Mouse (Mus musculus) left cerebral cortex, postnatal 25 days (tissue): ENCODE results near the gene Pnmal2. TPM values are rescaled to one million over a fixed set of nuclear protein-coding genes. Genes with fewer than 3 reads are reported as not detected.

Experiments used
- DNase-seq, 2 experiments: peaks; one replicate each; pipeline ENCODE4 v3.0.0; 2022; ENCODE audit warnings: low spot score in 2 of 2, mixed read lengths in 1 of 2
- intact Hi-C: fragments of 180-260 bp; cut with DNase I; formaldehyde crosslinking; loops from one replicate; pipeline ENCODE4 v1.15.1; 2025
- total RNA-seq, 2 experiments: library from RNA; stranded (reverse); gene quantifications; 2 replicates each; pipeline ENCODE4 v1.2.3; 2021

Gene Pnmal2
- total RNA-seq, 2 experiments from 2014 or later = 268 to 274 TPM

- intact Hi-C loops = loop anchor here (2.0 kb wide), 1 partner anchor 19 kb away; no protein-coding TSS in a partner anchor
Measured at GRCm38 (mm10) chr7:16959539-16960187, 15.2 kb downstream of the Pnmal2 start, which contains the start of gene Pnmal1. Pnmal1 (plus strand) TSS chr7:16959679.

GRCm38 (mm10) chr7:16961678-16962077, 17.2 kb downstream of the Pnmal2 start:
- no peak for DNase-seq
- intact Hi-C loops = loop anchor here (2.0 kb wide), 1 partner anchor 17 kb away; no protein-coding TSS in a partner anchor

More at GRCm38 (mm10) chr7:16959539-16960187, 15.2 kb downstream of the Pnmal2 start, which contains the start of gene Pnmal1:
- DNase-seq = peak; percentile 96 to 98

DNA sequence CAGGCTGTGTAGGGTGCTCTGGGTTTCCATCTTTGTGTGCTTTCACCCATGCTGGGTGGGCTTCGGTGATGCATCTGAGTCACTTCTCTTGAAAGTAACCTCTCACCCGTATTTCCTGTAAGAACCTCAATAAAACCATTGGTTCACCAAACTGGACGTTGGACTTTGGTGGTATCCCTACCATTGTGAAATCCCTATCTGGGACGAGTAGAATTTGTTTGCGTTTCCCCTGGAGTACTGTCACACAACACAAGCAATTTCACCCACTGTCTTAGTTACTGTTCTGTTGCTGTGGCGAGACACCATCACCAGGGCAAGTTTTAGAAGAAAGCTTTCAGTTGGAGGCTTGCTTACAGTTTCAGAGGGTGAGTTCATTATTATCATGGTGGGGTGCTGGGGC, 23.9 kb downstream of the Pnmal2 start:
- no peak for DNase-seq
- intact Hi-C loops = no loop called here

GRCm38 (mm10) chr7:16971160-16971559, 26.7 kb downstream of the Pnmal2 start:
- no peak for DNase-seq
- intact Hi-C loops = no loop called here

GRCm38 (mm10) chr7:16974018-16974417, 29.5 kb downstream of the Pnmal2 start:
- intact Hi-C loops = no loop called here
- no peak for DNase-seq

DNA sequence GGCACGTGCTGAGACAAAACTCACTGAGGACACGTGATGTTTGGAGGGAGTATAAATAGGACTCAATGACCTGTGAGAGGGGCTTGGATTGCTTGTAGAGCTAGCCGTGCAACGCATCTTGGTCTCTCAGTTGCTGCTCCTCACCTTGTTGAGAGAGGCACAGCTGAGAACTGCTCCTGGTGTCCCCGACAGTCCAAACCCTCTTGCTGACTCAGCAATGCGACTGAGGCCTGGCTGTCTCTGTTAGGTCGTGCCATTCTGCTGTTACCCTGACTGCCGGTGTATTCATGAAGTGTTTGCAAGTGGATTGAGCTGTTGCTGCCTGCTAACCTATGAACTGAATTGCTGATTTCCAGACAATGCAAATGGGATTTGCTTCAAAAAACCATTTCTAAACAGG, 31.8 kb downstream of the Pnmal2 start:
- intact Hi-C loops = no loop called here
- no peak for DNase-seq

DNA sequence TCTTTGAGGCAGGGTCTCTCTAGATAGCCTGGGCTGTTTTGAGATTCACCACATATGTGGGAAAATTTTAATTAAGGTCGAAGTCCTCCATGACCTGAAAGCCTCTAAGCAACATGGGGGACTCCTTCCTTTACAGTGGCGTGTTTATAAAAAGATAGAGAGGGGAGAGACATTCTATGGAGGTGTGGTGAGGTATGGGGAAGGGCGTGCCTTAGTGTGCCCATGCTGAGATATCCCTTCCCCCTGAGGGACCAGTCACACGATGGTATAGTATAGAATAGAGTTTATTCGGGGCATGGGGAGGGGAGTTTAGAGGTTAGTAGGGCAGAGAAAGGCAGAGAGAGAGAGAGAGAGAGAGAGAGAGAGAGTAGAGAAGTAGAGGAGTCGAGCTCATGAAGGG, 33.7 kb downstream of the Pnmal2 start:
- intact Hi-C loops = loop anchor here (2.0 kb wide), 1 partner anchor 17 kb away; no protein-coding TSS in a partner anchor
- DNase-seq = no peak

DNA sequence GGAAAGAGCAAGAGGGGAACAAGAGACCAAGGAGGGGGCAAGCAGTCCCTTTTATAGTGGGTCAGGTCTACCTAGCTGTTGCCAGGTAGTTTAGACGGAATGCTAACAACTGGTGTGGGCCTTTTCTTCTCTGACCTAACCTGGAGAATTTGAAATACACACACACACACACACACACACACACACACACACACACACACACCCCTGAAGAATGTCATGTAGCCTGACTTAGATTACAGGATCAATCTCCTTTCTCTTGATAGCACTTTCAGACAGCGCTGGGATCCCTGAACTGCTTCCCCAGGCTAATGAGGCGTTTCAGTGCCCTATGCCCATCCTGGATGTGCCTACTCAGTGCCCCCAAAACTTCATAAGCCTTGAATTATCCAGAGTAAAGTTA, 34.1 kb downstream of the Pnmal2 start:
- intact Hi-C loops = loop anchor here (2.0 kb wide), 1 partner anchor 18 kb away; no protein-coding TSS in a partner anchor
- no peak for DNase-seq

DNA sequence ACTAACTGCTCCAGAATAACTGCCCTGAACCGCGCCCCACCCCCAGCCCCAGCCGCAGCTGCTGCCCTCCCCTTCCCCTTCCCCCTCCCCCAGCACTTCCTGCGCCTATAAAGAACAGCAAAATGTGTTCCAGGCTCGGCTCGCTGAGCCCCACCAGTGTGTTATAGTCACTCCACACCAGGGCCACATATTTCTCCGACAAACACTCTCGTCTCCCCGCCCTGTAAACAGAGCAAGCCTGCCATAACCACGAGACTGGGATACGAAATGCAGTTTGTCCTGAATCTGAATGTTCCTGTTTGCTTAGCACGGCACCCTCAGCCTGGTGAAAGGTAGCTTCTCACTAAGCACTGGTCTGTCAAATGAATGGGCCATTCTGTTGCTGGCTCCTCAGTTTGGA, 35.9 kb downstream of the Pnmal2 start:
- intact Hi-C loops = no loop called here
- DNase-seq = peak in 1 of 2 experiments; percentile 50

GRCm38 (mm10) chr7:16982859-16983568, 38.5 kb downstream of the Pnmal2 start, which contains the start of gene Gm42372:
Gm42372 (plus strand) TSS chr7:16983086.
- DNase-seq = peak; percentile 91 to 95
- intact Hi-C loops = no loop called here

- intact Hi-C loops = no loop called here
- DNase-seq = no peak
Measured at GRCm38 (mm10) chr7:16987541-16988149, 43.2 kb downstream of the Pnmal2 start.

- intact Hi-C loops = no loop called here
- no peak for DNase-seq
Measured at GRCm38 (mm10) chr7:16988405-16988804, 43.9 kb downstream of the Pnmal2 start.

DNA sequence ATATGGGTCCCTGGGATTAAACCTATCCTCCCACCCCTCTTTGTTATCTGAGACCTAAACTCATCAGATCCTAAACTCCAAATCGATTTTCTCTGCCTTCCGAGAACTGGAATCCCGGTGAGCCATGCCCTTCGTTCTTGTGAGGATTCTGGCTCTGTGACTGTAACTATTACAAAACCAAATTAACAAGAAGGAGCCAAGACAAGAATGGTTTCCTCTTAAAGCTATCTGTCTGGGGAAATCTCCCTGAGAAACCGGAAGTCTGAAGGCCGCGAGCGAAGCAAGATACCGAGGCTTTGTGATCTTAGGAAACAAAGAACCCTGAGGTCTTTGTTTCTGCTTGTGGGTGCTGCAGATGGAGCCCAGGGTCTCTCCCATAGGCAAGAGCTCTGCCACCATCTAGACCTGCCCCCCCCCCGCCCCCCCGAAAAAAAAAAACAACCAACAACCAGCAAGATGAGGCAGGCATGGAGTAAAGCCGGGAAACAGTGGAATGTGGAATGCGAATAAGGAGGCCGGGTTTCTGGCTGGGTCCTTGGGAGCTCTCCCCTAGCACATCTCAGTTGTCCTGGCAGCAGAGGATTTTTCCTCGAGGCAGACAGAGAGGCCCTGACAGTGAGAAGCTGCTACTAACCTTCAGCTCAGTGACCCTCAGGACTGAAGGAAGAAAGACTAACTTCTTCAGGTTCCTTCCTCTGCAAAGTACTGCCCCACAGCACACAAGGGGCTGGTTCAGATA, 45.7 kb downstream of the Pnmal2 start:
- no peak for DNase-seq
- intact Hi-C loops = no loop called here

DNA sequence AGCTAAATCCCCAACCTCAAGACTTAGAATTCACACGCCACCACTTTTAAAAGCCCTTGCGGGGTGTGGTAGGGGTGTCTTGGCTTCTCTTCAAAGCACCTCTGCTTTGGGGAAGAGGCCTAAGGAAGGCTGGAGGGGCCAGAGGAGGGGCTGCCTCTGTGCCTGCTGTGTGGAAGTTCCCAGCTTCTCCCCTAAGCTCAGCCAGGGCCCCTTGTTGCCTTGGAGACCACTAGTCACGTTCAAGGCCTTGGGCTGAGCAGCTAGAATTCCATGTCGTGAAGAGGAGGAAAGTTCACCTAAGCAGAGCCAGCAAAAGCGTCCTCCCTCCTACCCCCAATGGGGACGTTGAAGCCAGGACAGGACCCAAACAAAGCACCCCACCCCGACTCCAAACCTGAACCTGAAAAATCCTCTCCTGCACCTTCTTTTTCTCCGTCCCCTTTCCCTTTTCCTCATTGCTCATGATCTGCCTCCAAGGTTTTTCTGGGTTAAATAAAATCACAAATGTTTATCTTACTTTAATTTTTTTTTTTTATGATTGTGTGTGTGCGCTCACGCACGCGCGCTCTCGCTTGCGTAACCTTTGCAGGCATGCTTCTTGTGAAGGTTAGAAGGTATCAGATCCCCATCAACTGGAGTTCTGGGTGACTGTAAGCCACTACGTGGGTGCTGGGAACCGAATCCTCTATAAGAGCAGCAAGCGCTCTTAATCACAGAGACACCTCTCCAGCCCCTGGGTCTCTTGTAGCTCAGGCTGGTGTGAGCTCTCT, 47.4 kb downstream of the Pnmal2 start:
- intact Hi-C loops = no loop called here
- no peak for DNase-seq

- intact Hi-C loops = no loop called here
- DNase-seq = no peak
Measured at GRCm38 (mm10) chr7:16992451-16992807, 47.9 kb downstream of the Pnmal2 start, which contains the start of gene Ccdc8. Ccdc8 (plus strand) TSS chr7:16992708.

DNA sequence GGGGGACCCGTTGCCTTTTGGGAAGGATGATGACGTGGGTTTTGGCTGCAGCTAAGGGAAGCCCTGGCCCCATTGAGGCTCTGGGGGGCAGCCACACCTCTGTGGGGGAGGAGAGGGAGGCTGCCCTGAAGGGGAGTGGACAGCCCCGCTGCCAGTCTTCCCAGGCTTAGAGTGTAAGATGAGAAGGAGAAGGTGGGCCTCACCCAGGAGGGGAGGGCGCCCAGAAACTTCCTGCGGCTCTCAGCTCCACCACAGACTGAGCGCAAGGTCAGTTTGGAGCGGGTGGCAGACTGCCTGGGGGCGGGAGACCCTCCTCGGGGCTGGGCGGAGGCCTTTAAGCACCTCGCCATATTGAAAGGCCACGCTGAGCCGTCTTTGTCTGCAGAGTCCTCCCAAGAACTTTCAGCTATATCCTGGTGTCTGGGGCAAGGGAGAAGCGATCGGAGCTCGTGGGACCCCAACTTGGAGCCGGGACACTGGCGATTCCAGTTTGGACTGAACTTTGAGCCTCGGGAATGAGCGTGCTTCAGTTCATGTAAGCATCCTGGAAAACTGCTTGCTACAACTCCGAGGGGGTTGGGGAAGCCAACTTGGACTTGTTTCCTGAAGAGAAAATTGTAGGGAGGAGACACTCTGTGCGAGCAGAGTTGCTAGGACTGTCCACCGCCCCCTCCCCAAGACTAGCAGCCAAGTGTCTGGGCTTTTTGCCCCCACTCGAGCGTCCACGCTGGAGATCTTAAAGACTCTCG, 49.3 kb downstream of the Pnmal2 start:
- intact Hi-C loops = no loop called here
- no peak for DNase-seq

GRCm38 (mm10) chr7:16994400-16994799, 49.9 kb downstream of the Pnmal2 start:
- intact Hi-C loops = no loop called here

GRCm38 (mm10) chr7:16995345-16995744, 50.9 kb downstream of the Pnmal2 start:
- DNase-seq = no peak
- intact Hi-C loops = no loop called here

More at GRCm38 (mm10) chr7:16994400-16994799, 49.9 kb downstream of the Pnmal2 start:
- DNase-seq = no peak
